Mouse (Mus musculus): ENCODE measurements around the gene Alpk1. TPM values are rescaled to one million over a fixed set of nuclear protein-coding genes. Genes with fewer than 3 reads are reported as not detected.
A peak's percentile ranks its signal among the peaks of the same experiment; 100 is the strongest.

Alpk1 gene
- polyA plus RNA-seq, 1 experiment from 2014 or later, result 16.5 TPM

- ATAC-seq (peak; percentile 36), DNase-seq (ENCODE audit: low read depth, low spot score) (no peak)
- ChIA-PET CTCF (interaction anchor here (1.0 to 3.9 kb wide), 11 partner anchors 8 to 147 kb away, joined by 3 to 47 read pairs (median 5); partner anchors contain the start of gene Alpk1), POLR2A (interaction anchor here (0.6 to 2.1 kb wide), 5 partner anchors 7 to 126 kb away, joined by 3 to 6 read pairs (median 4); no protein-coding TSS in a partner anchor)
- H3K27me3 ChIP-seq, result peaks cover 47% of the 10 kb centered on the region
- no peak for TF ChIP-seq CTCF (IDR thresholded peaks at IDR 0.05)
- in situ Hi-C loops (cut with MboI; ENCODE audit: low pct_unique_long_range_greater_than_20kb), result no loop called here
Observed at GRCm38 (mm10) chr3:127633080-127634032, 147.0 kb downstream of the Alpk1 start, which contains the start of gene Neurog2. Gene Neurog2 (plus strand): TSS chr3:127633135.

- ATAC-seq (no peak), DNase-seq (ENCODE audit: low read depth, low spot score) (no peak)
- H3K27me3 ChIP-seq, result peaks cover 47% of the 10 kb centered on the region
- ChIA-PET CTCF (interaction anchor here (3.5 to 3.9 kb wide), 2 partner anchors 14 to 127 kb away, joined by 15 to 47 read pairs; no protein-coding TSS in a partner anchor), POLR2A (interaction anchor here (1.5 to 2.1 kb wide), 2 partner anchors 122 to 127 kb away, joined by 4 to 6 read pairs; no protein-coding TSS in a partner anchor)
- in situ Hi-C loops (cut with MboI; ENCODE audit: low pct_unique_long_range_greater_than_20kb), result no loop called here
- no peak for TF ChIP-seq CTCF (IDR thresholded peaks at IDR 0.05)
Observed at GRCm38 (mm10) chr3:127632531-127632930, 147.8 kb downstream of the Alpk1 start.

- ChIA-PET POLR2A (no interaction called here), CTCF (interaction anchor here (0.8 to 3.9 kb wide), 3 partner anchors 15 to 128 kb away, joined by 3 to 47 read pairs (median 15); no protein-coding TSS in a partner anchor)
- DNase-seq (ENCODE audit: low read depth, low spot score) (no peak), ATAC-seq (no peak)
- in situ Hi-C loops (cut with MboI; ENCODE audit: low pct_unique_long_range_greater_than_20kb), result no loop called here
- TF ChIP-seq CTCF (IDR thresholded peaks at IDR 0.05), result no peak
- H3K27me3 ChIP-seq, result peaks cover 40% of the 10 kb centered on the region
Observed at GRCm38 (mm10) chr3:127631582-127631981, 148.7 kb downstream of the Alpk1 start.

DNA sequence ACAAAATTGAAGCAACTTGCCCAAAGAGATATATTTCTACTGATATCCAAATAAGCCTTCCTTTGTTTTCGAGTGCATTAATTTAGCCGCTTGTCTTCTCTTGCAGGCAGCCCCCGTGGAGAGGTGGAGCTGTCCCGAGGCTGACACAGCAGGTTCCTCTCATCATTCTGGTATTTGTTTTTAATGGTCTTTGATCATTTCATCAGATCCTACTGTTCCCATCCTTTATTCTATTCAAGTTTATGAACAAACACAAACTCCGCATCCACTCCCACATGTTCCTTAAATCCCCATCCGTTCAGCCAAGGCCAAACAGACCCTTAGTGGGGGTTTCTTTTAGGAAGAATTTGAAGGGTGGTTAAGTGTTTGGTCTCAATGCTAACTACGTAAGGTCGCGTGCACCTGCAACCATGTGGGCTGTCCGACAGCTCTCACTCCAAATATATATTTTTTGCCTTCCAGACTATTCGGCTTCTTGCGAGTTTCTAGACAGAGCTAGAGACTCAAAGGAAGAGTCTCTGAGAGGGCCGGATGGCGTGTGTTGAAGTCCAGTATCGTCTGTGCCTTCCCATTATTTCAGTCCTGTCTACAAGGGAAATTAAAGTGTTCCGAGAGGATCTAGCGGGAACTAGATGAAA is 149.5 kb downstream of the Alpk1 start:
- DNase-seq (ENCODE audit: low read depth, low spot score), result no peak
- in situ Hi-C loops (cut with MboI; ENCODE audit: low pct_unique_long_range_greater_than_20kb), result no loop called here
- TF ChIP-seq CTCF (IDR thresholded peaks at IDR 0.05), result no peak
- peaks cover 40% of the 10 kb centered on the region for H3K27me3 ChIP-seq
- POLR2A ChIA-PET, result interaction anchor here (1.0 kb wide), 1 partner anchor 128 kb away, joined by 3 read pairs; no protein-coding TSS in a partner anchor
- CTCF ChIA-PET, result interaction anchor here (0.8 to 3.9 kb wide), 2 partner anchors 22 to 129 kb away, joined by 3 to 47 read pairs; no protein-coding TSS in a partner anchor
- ATAC-seq, result no peak

DNA sequence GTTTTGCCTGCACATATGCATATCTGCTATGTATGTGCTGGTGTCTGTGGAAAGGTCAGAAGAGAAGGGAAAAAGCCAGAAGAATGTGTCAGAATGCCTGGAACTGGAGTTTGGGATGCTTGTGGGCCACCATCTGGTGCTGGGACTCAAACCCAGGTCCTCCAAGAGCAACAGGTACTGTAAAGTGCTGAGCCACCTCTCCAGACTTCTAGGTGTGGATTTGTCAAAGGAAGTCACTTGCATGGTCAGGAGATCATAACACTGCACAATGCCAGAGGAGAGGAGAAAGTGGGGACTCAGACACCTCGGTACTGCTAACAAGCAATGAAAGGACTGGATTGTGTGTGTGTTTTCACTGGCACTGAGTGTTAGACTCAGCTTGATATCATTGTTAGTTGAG is 150.1 kb downstream of the Alpk1 start:
- ATAC-seq (no peak), DNase-seq (ENCODE audit: low read depth, low spot score) (no peak)
- peaks cover 33% of the 10 kb centered on the region for H3K27me3 ChIP-seq
- CTCF ChIA-PET, result interaction anchor here (2.2 kb wide), 1 partner anchor 125 kb away, joined by 5 read pairs; no protein-coding TSS in a partner anchor
- in situ Hi-C loops (cut with MboI; ENCODE audit: low pct_unique_long_range_greater_than_20kb), result no loop called here
- POLR2A ChIA-PET, result interaction anchor here (1.0 kb wide), 1 partner anchor 129 kb away, joined by 3 read pairs; no protein-coding TSS in a partner anchor
- no peak for TF ChIP-seq CTCF (IDR thresholded peaks at IDR 0.05)

DNA sequence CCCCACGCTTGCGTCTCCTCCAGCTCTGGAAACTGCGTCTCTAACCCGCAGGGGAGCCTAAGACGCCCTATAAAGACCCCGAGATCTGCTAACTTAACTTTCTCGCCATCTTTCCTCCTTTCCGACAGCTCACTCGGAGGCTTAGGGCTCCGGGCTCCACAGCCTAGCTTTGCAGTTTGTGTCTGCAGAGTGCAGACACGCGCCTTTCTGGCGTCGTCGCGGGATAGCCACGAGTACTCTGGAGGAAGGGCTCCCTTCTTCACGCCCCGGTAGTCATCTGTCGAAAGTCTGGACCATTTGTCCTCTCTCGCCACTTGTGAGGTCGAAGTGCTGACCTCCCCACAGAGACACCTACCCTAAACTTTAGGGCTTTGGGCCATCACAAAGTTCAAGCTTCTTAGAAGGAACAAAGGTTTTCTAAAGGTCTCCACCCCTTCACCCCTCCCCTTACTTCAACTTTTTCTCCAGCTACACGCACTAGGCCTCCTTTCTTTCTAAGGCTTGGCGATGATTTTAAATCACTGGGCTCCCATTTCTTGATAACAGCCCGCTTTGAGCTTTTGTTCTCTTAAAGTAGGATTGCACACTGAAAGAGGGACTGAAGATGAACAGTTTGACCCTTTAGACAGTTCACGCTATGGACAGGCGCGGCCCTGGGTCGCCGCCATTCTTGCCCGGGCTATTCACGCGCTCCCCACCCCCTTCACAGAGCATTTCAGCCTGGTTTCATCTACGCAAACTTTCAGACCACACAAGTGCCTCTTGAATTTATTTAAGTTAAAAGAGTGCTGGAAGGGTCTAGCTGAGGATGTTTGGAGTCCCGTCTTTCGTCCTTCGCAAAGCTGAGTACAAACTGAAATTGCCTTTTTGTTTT is 151.8 kb downstream of the Alpk1 start:
- ATAC-seq (no peak), DNase-seq (ENCODE audit: low read depth, low spot score) (no peak)
- ChIA-PET CTCF (interaction anchor here (0.8 to 5.3 kb wide), 5 partner anchors 8 to 322 kb away, joined by 3 to 53 read pairs (median 5); no protein-coding TSS in a partner anchor), POLR2A (interaction anchor here (1.0 to 1.3 kb wide), 2 partner anchors 18 to 23 kb away, joined by 3 read pairs; no protein-coding TSS in a partner anchor)
- no peak for TF ChIP-seq CTCF (IDR thresholded peaks at IDR 0.05)
- peaks cover 27% of the 10 kb centered on the region for H3K27me3 ChIP-seq
- in situ Hi-C loops (cut with MboI; ENCODE audit: low pct_unique_long_range_greater_than_20kb), result no loop called here

DNA sequence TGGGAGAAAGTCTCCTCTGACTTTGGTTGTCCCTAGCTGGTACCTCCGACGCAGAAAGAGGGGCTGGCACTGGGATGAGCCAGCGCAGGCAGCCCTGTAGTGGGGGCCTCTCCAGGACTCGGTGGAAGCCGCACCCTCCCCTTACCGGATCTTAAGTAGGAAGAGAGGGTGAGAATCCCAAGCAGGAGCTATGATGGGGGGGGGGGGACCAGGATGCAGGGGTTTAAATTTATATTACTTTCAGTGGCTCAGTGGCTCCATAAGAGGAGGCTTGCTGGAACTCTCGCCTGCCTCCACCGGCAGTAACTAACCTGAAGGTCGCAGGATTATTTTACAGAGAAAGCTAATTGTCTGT is 152.4 kb downstream of the Alpk1 start:
- H3K27me3 ChIP-seq, result peaks cover 23% of the 10 kb centered on the region
- DNase-seq (ENCODE audit: low read depth, low spot score) (no peak), ATAC-seq (no peak)
- CTCF ChIA-PET, result interaction anchor here (1.1 to 5.3 kb wide), 4 partner anchors 9 to 323 kb away, joined by 3 to 53 read pairs (median 5); no protein-coding TSS in a partner anchor
- TF ChIP-seq CTCF (IDR thresholded peaks at IDR 0.05), result no peak
- in situ Hi-C loops (cut with MboI; ENCODE audit: low pct_unique_long_range_greater_than_20kb), result no loop called here
- POLR2A ChIA-PET, result interaction anchor here (1.0 to 1.3 kb wide), 2 partner anchors 19 to 24 kb away, joined by 3 read pairs; no protein-coding TSS in a partner anchor

DNA sequence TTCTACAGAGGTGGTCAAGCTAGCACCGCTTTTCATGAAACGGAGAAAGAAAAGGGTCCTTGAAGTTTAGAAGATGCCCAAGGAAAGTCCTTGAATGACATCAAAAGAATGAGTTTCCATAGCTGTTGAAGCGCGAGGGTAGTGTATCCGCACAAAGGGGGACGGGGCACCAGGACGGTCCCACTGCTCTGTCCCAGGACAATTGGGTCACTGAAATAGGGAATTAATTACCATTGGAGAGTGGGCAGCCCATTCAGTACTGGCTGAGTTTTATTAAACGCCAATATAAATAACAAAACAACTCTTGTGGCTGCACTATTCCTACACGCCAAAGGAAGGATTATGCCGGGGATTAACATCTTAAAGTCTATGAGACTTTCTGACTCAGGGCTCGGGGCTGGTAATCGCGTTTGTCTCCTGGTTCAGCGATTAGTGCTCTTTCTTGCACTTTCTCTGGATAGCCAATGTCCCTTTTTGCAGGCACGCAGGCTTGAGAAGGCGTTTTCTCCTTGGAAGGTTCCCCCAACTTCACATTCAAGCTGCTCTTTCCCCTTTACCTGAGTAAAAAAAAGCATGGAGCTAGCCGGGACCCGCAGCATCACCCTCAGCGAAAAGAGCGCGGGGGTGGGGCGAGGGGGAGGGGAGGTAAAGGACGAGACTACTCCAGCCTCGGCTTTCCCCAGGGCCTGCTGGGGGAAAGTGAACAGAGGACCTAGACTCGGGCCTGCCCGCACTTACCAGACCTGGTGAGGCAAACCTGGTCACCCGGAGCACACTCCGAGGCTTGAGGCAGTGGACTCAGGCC is 153.0 kb downstream of the Alpk1 start:
- ChIA-PET POLR2A (interaction anchor here (0.7 to 1.3 kb wide), 3 partner anchors 19 to 129 kb away, joined by 3 read pairs; no protein-coding TSS in a partner anchor), CTCF (interaction anchor here (2.0 to 5.3 kb wide), 2 partner anchors 10 to 133 kb away, joined by 5 to 53 read pairs; no protein-coding TSS in a partner anchor)
- in situ Hi-C loops (cut with MboI; ENCODE audit: low pct_unique_long_range_greater_than_20kb), result no loop called here
- ATAC-seq (no peak), DNase-seq (ENCODE audit: low read depth, low spot score) (no peak)
- no peak for TF ChIP-seq CTCF (IDR thresholded peaks at IDR 0.05)
- peaks cover 20% of the 10 kb centered on the region for H3K27me3 ChIP-seq
